Mouse (Mus musculus): ENCODE data around the gene Anapc2.

- TF ChIP-seq GATA1 (IDR thresholded peaks at IDR 0.05; ENCODE audit: borderline replicate concordance, low read length) = no peak
- no peak for TF ChIP-seq FLI1 (IDR thresholded peaks at IDR 0.05; ENCODE audit: low read length)
Observed at GRCm38 (mm10) chr2:25258887-25259286, 13.4 kb upstream of the Anapc2 start.
